Mouse (Mus musculus): ENCODE measurements around the gene Rbm33.

Rbm33 gene

DNA sequence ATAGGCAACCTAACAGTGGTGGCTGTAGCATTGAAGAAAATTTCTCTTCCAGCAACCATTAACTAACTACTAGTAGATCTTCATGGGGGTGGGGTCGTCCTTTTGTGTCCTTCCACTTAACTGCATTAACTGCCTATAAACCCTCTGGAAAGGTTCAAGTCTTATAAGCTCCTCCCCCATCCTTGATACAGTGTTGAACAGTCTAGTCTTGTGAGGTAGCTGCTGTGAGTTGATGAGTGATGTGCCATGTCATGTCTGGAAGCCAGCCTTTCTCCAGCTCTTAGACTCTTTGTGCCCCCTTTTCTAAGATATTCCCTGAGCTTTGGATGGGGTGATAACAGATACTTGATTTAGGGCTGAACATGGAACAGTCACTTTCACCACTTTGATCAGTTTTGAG, 7.5 kb downstream of the Rbm33 start:
- no peak for DNase-seq (ENCODE audit: low read depth, low spot score)

DNA sequence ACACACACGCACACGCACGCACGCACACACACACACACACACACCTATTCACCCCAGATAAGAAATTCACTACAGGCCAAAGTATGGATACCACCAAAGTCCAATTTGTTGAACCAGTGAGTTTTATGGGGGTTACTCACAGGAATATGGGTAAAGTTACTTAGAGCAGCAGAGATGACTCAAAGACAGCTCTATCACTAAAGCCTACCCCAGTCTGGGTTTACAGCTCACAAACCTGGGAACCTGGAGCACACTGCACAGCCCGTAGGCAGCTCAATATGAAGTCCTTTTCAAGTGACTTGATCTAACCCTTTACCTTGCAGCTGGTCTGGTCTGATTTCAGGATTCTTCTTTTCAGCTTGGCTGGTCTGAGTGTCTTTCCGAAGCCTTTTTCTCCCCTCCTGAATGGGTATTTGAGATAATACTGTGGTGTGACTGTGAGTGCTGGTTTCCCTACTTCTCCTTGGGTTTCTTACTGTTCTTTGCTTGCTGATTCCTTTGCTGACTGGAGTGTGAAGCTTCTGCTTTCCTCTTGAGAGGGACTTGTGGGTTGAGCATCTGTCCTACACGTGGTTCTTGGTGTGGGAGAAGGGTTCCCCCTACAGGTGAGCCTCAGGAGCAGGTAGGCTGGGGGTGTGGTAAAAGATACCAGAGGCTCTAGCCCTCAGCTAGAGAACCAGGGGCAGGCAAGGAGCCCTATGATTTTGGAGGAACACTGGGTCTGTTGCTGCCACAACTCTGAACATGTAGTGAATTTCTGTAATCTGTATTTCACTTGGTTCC, 12.3 kb downstream of the Rbm33 start:
- peak; percentile 83 for DNase-seq (ENCODE audit: low read depth, low spot score)

DNA sequence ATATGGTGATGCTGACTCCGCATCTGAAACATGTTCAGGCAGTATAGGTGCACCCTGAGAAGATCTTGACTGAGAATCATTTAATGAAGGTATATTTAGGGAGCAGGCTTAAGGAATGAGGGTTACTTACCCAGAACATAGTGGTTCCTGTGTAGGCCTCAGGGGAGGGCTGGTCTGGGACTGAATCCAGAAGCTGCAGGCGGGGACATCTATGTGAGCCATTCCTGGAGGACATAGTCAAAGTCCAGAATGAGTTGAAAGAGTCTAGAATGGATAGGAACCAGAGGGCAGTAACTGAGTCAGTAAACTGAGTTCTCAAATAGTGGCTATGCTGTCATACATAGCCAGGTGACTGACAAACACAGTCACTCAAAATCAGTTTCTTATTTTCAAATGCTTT, 16.8 kb downstream of the Rbm33 start:
- no peak for DNase-seq (ENCODE audit: low read depth, low spot score)

DNA sequence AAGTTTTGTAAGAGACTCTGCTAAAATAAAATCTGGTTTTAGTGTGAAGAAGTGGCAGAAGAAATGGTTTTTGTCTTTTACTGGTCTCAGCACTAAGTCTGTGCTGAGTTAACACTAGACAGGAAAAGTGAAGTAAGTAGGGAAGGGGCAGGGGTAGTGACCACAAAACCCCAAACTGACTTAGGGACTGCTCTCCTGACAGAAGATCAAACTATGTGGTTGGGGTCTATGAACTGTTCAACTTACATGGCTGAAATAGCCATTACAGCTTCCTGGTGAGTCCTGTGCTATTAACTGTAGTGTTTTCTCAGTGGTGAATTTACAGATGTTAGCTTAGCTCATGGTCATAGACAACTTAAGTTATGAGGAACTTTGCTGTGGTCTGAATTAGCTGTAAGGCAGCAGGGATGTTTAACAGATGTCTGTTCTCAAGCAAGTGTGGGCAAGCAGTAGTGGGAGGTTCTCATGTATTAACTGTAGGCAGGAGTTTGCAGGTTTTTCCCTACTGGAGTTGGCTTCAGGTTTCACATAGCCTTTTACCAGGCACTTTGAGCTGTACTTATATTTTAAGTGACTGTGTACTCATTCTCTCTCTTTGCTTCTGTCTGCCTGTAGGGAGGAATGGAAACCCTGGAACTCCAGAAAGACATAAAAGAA, 35.1 kb downstream of the Rbm33 start:
- DNase-seq (ENCODE audit: low read depth, low spot score): no peak

DNA sequence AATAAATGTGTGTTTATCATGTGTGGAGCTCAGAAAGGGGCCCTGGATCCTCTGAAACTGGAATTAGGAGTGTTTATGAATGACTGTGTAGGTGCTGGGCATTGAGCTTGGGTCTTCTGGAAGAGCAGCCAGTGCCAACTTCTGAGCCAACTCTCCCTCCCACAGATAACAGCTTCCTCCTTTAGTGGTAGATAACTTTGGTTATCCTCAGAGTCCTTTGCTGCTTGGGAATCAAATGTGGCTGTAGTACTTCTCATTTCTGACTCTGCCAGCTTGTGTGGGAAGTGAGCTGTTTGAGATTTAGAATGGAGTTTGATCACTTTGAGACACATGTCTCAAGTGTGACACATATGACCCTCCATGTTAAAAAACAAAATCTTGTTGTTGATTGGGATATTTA, 38.7 kb downstream of the Rbm33 start:
- no peak for DNase-seq (ENCODE audit: low read depth, low spot score)

DNA sequence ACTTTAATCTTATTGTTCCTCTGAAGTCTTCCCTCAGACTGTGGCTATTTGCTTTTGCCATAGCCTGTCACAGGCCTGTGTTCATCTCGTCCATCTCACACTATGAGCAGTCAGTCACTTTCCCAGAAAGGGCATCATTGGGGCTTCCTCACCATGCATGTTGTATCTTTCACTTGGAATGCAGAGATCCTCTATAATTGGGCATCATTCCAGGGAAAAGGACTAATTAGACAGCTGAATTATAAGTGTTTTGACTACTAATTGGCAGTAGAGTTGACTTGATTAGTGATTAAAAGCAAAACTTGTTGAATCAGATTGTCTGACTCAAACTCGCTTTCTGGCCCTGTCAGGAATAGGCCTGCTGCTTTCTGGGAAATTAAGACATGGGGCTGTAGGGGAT, 43.8 kb downstream of the Rbm33 start:
- DNase-seq (ENCODE audit: low read depth, low spot score): no peak

DNA sequence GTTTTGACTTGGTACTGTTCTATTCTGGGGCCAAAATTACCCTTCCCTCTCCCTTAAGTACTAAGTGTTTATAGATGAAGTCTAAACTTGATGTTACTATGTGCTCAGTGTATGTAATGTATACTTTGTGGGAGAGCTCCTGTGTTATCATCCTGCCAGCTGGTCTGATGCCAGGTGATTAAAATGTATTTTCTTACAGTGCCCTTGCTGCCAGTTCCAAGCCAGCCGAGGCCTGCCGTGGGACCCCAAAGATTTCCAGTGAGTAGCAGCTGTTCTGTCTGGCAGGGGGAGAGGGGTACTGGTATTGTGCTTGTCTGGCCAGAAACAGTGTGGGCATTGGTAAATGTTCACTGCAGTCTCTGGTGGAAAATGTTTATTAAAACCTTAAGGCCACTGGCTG, 51.1 kb downstream of the Rbm33 start:
- DNase-seq (ENCODE audit: low read depth, low spot score): no peak

DNA sequence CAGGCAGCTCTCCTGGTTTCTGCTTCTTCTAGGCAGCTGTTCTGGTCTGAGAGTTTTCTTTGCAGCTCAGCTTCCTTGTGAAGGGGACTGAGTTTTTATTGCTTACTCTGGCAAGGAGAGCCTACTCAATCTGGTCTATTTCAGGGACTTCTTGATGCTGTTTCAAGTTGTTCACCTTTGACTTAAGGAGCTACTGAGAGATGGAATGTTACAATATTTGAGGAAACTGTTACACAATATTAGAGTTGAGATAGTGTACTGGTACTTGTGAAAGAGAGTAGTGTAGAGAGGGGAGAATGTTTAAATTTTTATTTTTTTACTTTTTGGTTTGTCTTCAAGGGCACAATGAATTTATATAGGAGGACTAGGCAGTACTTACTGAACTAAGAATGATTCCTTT, 53.9 kb downstream of the Rbm33 start:
- no peak for DNase-seq (ENCODE audit: low read depth, low spot score)

DNA sequence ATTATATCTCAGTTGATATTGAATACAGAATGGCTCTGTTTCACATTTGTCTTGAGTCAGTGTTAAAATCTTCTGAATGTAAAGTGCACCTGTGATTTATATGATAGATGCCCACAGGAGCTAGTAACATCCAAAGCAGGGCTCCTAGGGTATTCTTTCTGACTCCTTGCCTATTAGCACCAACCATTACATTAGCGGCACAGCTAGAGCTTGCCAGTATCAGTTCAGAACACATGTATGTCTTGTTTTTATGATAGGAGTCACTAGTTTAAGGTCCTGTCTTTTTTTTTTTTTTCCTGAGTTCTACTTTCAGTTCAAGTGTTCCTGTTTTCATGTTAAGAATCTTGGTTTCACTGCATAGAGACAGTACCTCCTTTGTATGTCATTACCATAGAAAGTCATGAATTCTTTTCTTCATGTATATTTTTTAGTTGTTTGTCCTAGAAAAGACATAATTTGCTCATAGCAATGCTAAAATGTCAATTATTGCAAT, 55.3 kb downstream of the Rbm33 start:
- DNase-seq (ENCODE audit: low read depth, low spot score): no peak

DNA sequence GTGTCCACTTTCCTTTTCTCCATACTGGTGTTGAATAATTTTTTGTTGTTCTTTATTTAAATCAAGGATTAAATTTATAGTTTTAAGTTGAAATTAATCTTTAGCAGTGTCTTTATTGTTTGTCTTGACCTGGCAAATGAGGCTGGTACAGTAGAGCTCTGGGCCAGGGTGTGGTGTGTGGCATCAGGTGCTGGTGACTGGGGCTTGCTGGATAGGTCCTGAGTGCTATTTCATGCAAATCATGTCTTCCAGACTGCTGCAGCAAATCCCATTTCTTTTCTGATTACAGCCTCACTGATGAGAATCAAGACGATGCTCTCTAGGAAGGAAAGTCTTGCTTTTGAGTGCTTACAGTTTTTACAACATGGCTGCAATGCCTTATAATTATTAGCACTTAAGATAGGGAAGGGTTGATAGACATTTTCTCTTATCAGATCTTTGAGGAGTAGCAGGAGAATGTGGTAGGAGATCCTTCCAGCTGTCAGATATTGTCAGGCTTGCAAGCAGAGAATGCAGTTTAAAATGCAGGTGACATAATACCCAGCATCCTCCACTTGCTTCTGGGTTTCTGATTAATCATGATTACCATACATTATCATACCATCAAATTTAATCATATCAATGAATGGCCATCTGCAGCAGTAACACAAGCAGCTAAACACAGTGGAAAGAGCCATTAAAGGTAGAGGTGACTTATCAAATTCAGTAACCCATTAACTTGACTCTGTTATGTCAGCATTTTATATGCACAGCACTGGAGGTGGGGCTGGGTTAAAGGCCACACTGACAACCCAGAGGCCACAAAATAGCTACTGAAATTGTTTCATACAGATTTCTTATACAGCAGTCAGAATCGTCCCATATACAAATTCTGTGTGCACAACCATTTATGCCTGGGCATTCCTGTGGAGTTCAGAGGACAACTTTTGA, 56.8 kb downstream of the Rbm33 start:
- no peak for DNase-seq (ENCODE audit: low read depth, low spot score)

DNA sequence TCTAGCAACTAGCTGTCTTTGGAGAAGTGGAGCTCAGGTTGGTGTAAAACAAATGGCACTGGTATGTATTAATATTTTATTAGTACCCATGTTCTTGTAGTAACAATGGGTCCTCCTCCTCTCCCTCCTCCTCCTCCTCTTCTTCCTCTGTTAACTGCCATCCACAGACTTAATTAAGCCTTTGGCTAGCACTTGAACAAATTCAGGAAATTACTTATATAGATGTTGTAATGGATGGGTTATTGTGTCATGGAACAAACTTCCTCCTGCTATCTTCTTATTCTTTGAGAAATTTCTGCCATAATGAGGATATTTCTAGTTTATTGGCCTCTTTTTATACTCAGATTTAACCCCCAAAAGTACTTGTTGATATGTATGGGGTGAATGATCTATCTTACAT, 60.4 kb downstream of the Rbm33 start:
- DNase-seq (ENCODE audit: low read depth, low spot score): no peak

DNA sequence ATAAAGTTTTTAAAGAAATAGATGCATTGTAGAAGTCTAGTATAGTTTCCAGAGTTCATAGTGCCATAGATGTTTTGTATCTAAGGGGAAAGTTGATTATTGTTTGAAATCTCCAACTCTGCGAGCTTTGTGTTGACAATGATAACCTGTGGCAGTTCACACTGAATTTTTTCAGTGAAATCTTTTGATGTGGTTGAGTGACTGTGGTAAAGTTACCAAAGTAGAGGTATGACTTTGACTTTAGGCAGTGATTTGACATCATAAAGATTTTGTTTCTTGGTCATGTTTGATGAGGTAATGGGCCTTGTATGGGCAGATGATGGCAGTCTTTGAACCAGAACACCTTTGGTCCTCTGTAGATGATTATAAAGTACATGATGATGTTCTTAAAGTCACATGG, 65.4 kb downstream of the Rbm33 start:
- DNase-seq (ENCODE audit: low read depth, low spot score): peak; percentile 51

DNA sequence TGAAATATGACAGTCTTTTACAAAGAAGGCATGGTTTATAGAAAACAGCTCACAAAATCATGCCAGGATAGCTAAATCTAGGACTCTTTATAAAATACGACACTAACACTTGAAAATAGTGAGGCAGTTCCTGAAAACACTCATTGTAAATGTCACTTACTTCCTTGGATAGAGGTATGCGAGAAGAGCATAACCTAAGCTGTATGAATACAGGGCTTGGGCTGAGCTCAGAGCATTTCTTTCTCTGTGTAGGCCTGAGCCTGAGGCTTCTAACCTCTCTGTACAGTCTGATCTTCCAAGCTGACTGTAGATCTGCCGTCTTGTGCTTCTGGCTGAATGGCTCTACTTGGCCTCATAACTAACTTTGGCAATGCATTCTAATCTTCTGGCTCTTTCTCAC, 69.9 kb downstream of the Rbm33 start:
- no peak for DNase-seq (ENCODE audit: low read depth, low spot score)

DNA sequence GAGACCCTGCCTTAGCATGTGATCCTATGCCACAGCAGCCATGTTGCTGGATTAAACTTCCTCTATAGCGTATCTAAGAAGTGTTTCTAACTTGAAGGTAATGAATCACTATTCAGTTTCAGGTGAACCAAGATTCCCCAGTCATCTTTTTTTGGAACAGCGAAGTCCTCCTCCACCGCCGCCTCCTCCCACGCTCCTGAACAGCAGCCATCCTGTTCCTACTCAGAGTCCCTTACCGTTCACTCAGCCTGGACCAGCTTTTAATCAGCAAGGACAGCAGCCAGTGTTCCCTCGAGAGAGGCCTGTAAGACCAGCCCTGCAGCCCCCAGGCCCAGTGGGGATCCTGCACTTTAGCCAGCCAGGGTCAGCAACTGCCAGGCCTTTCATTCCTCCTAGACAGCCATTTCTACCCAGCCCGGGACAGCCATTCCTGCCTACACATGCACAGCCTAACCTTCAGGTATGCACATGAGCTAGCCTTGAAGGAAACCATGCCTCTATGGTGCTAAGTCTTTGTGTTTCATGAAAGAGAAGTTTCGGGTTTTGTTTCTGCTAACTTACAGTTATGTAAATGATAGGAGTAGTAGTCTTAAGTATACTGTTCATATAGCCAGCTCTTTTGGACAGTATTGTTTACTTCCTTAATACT, 70.7 kb downstream of the Rbm33 start:
- DNase-seq (ENCODE audit: low read depth, low spot score): no peak

DNA sequence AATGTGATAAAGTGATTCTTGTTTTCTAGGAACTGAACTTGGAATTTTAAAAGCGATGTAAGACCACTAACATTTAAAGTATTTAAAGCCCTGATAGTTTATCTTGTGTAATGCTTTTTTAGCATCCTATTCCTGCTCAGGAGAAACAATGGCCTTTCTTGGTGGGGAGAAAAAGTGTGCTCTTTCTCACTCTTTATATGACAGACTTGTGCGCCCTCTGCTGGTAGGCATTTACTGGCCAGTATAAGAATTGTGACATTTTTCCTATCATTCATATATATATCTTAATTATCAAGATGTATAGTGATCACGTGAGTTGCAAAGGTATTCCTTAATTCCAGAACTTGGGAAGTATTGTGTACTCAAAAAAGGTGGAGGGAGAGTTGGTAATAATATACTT, 71.3 kb downstream of the Rbm33 start:
- peak; percentile 84 for DNase-seq (ENCODE audit: low read depth, low spot score)

DNA sequence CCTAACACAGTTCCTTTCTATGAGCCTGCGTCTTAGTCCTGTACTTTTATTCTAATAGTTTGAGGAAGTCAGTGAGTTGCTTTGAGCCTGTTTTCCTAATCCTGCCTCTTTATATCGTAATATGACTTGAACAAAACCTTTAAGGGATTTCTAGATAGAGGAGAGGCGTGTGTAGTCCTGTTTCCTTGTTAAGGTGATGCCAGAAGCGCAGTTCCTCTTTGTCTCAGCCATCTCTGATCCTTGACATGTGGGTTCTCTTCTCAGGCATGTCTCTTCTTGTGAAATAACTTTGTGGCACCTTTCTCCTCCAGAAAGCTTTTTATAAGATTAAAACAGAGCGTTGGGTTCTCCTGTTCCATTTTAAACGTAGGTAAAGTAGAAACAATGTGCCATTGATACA, 73.3 kb downstream of the Rbm33 start:
- DNase-seq (ENCODE audit: low read depth, low spot score): no peak

DNA sequence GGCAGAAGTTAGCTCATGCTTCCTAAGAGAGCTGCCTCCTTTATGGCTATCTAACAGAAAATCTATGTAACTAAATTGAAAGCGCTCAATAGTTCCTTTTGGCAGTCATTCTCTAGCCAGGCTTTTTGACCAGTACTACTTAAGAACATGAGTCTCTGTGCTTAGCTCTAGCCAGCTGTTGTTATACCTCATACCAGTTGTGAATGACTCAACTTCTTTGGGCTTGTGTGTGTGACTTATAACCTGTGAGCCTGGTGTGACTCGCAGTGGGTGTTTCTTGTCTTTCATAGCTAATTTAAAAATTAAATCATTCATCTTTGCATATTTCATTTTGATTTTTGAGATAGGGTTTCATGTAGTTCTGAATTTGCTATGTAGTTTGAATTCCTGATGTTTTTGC, 80.4 kb downstream of the Rbm33 start:
- DNase-seq (ENCODE audit: low read depth, low spot score): no peak

DNA sequence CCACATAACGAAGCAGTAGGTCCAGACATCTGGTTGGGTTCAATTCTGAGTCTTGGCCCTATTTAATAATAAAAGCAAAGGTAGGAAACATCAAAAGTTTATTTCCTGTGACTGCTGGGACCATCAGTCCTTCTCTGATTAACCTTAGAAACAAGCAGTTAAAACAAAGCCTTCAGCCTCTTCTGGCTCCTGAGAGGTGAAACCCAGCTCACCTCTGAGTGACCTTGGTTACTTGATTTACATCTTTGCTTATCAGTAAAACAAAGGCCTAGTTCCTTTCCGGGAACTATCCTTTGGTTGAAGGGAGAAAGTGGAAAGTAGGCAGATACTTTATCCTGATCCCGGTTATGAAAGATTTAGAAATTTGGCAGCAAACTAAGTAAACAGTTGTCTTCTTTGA, 81.8 kb downstream of the Rbm33 start:
- DNase-seq (ENCODE audit: low read depth, low spot score): no peak

DNA sequence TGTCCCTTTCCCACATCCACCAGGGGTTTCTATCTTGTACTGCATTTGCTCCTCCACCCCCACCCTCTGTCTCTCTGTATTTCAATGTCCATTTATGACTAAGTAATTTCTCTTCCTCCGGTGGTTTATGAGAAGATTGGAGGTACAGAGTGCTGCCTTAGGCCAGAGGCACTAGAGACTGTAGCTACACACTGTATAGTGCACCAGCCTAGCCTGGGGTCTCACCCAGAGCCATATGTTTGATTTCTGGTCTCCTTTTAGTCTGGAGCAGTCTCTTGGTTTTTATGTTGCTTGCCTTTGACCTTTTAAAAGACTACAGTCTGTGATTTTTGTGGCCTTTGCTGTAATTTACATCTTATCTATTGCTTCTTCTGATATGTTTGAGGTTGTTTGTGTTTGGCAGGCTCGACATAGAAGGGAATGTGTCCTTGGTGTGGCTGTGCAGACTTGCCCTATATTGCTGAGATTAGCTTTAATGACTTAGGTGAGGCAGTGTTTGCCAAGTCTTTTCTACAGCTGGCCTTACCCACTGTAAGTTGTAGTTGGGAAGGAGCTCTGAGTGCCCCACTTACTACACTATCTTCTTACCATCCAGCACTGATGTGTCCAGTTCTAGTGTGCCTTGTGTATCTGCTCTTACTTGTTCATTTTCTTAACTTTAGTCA, 82.7 kb downstream of the Rbm33 start:
- no peak for DNase-seq (ENCODE audit: low read depth, low spot score)

DNA sequence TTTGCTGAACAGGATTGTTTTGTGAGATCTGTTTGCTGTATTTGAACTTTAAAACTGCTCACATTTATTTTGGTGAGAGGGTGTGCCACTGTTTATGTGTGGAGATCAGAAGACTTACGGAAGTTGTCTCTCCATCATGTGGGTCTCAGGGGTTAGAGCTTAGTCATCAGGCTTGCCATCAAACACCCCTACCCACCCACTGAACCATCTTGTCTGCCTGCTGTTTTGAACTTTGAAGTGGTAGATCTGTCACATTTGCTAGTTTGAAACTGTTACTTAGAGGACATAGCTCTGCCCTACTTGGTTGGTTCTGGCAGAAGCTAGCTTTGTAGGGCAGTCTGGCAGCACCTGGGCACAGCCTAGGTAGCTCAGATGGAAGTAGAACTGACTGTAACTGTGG, 85.8 kb downstream of the Rbm33 start:
- peak; percentile 75 for DNase-seq (ENCODE audit: low read depth, low spot score)

DNA sequence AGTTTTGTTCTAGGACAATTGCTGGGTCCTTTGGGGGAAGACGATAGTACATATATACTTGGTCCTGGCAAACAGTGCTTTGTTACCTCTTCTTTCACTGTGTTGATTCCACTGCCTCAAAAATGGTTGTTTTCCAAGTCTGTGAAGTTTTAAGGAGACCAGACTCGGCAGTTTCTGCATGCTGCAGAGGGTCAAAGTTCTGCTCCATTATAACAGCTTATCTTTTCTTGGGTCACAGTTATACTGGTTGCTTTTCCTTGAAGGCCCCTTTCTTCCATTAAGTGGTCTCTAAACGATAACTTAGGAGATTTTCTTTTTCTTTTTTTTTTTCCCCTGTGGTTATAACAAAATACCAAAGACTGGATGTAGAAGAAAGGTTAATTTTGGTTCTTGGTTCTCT, 89.7 kb downstream of the Rbm33 start:
- no peak for DNase-seq (ENCODE audit: low read depth, low spot score)

All from CD4-positive, CD25-positive, alpha-beta regulatory T cell, adult 2 months (primary cell).